Mouse (Mus musculus) stomach, embryonic 14.5 days (tissue): Measurements from ENCODE around the gene Slc25a27. TPM values are rescaled to one million over a fixed set of nuclear protein-coding genes. Genes with fewer than 3 reads are reported as not detected.

ENCODE experiments used
- ATAC-seq: fragments of 200-750 bp; cut with Nextera tagmentation; 2 replicates; pipeline ENCODE4 v1.8.0; 2017; ENCODE audit warnings: low read depth, moderate TSS enrichment; ENCODE audit not compliant: insufficient number of reproducible peaks, insufficient read depth, low FRiP score
- H3K27ac ChIP-seq: fragments of 300-500 bp; sonication (generic); 2 replicates; pipeline ENCODE4 v1.5.1; 2014; ENCODE audit warnings: mild to moderate bottlenecking, low read length, moderate library complexity, mixed read lengths
- H3K27me3 ChIP-seq: fragments of 300-500 bp; sonication (generic); 2 replicates; pipeline ENCODE4 v1.6.1; 2014; ENCODE audit warnings: low read length, control low read depth, mixed read lengths; ENCODE audit not compliant: control insufficient read depth, insufficient read depth
- H3K36me3 ChIP-seq: fragments of 300-500 bp; sonication (generic); 2 replicates; pipeline ENCODE4 v1.6.1; 2014; ENCODE audit warnings: mild to moderate bottlenecking, control low read depth, low read length, moderate library complexity, mixed read lengths; ENCODE audit not compliant: control insufficient read depth, insufficient read depth
- H3K4me1 ChIP-seq: fragments of 300-500 bp; sonication (generic); 2 replicates; pipeline ENCODE4 v1.6.1; 2014; ENCODE audit warnings: low read length, control low read depth, mixed read lengths; ENCODE audit not compliant: control insufficient read depth, insufficient read depth
- H3K4me2 ChIP-seq: fragments of 300-500 bp; sonication (generic); replicated peaks from 2 replicates; pipeline ENCODE4 v1.6.1; 2014; ENCODE audit warnings: low read depth, low read length, control low read depth
- H3K4me3 ChIP-seq: fragments of 300-500 bp; sonication (generic); 2 replicates; pipeline ENCODE4 v1.5.1; 2014; ENCODE audit warnings: low read depth, low read length, control low read depth
- H3K9ac ChIP-seq: fragments of 300-500 bp; sonication (generic); replicated peaks from 2 replicates; pipeline ENCODE4 v1.6.1; 2014; ENCODE audit warnings: low read depth, mild to moderate bottlenecking, control low read depth, low read length, moderate library complexity, mixed read lengths
- H3K9me3 ChIP-seq: fragments of 300-500 bp; sonication (generic); 2 replicates; pipeline ENCODE4 v1.6.1; 2016; ENCODE audit warnings: low read depth, low read length, control low read depth; ENCODE audit not compliant: control insufficient read depth
- WGBS: fragments of 180-500 bp; shearing (Covaris S2); extraction: QIAGEN DNeasy Blood & Tissue Kit; methylation state at CpG from one replicate; pipeline ENCODE4 v1.1.7; 2014; 5-methylcytosine and 5-hydroxymethylcytosine counted together
- polyA plus RNA-seq: library from polyadenylated mRNA; unstranded; fragments of >200 nt; fragmentation: Nextera tagmentation; extraction: Ambion mirVana; gene quantifications from 2 replicates; pipeline ENCODE4 v1.2.1, GENCODE M21; 2014

The Slc25a27 gene
- polyA plus RNA-seq, 1 experiment from 2014 or later: 17.9 TPM

DNA sequence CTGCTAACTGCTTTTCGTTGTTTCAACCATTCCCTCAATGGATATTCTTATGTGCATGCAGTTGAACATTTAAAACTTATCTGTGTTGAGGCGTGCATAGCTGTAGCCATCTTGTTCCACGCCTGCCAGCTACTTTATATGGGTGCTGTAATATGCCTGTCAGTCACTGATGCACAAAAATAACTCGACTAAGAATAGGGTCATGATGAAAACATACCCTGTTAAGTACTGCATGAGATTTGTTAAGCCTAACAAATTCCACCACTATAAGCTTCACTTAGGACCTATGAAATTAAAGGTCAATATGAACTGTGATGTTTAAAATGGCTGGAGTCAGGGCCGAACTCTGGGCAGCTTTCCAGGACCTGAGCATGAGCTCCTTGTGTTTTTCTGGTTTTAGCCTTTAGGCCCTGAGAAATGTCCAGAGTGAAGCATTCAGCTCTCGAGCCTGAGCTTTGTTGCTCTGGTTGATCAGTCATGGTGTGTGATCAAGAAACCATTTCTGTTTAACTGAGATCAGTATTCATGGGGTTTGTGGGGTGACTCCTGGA is 2.2 kb upstream of the Slc25a27 start:
- Histone ChIP-seq H3K4me2 (peak overlapping the region; percentile 45), H3K9me3 (no peaks in the 10 kb centered on the region), H3K4me3 (peak overlapping the region; percentile 79; the same call in 1 of the 2 replicates), H3K4me1 (peaks cover 12% of the 10 kb centered on the region; the same call in 1 of the 2 replicates), H3K36me3 (no peaks in the 10 kb centered on the region), H3K27ac (peak overlapping the region; percentile 12; the same call in 1 of the 2 replicates), H3K9ac (no peak overlapping the region), H3K27me3 (no peaks in the 10 kb centered on the region)
- ATAC-seq: no peak
- WGBS: 64% methylated on average over 6 of the region's 6 CpGs

DNA sequence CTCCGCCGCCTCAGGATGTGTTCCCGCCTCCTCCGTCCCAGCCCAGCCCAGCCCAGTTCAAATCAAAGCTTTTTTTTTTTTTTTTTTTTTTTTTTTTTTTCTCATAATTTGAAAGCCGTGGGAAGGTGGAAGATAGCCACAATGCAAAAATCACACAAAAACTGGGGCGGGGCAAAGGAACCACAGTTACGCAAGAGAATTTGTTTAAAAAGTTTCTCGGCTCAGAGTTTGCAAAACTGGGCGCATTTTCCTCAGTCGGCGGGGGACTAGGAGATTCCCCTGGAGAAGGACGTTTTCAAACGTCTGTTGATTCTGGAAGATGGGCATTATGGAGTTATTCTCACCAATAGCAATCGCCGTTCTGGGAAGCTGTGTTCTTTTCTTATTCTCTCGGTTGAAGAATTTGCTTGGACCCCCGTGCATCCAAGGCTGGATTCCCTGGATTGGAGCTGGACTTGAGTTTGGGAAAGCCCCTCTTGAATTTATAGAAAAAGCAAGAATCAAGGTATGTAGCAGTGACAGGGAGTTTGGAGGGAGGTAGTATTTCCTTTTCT is 353 bp upstream of the Slc25a27 start, which contains the start of gene Cyp39a1:
Gene Cyp39a1 (plus strand): TSS at position 136 of the 554 bp plus-strand sequence.
- Histone ChIP-seq H3K4me1 (peaks cover 12% of the 10 kb centered on the region; the same call in 1 of the 2 replicates), H3K4me2 (peak within 1 kb of the TSS; percentile 88), H3K27ac (no peak within 1 kb of the TSS; the same call in 1 of the 2 replicates), H3K4me3 (peak within 1 kb of the TSS; percentile 79), H3K27me3 (no peaks in the 10 kb centered on the region), H3K9me3 (no peaks in the 10 kb centered on the region), H3K36me3 (no peaks in the 10 kb centered on the region), H3K9ac (peak within 1 kb of the TSS; percentile 60)
- WGBS: 0% methylated on average over 17 of the region's 17 CpGs
- ATAC-seq: no peak

DNA sequence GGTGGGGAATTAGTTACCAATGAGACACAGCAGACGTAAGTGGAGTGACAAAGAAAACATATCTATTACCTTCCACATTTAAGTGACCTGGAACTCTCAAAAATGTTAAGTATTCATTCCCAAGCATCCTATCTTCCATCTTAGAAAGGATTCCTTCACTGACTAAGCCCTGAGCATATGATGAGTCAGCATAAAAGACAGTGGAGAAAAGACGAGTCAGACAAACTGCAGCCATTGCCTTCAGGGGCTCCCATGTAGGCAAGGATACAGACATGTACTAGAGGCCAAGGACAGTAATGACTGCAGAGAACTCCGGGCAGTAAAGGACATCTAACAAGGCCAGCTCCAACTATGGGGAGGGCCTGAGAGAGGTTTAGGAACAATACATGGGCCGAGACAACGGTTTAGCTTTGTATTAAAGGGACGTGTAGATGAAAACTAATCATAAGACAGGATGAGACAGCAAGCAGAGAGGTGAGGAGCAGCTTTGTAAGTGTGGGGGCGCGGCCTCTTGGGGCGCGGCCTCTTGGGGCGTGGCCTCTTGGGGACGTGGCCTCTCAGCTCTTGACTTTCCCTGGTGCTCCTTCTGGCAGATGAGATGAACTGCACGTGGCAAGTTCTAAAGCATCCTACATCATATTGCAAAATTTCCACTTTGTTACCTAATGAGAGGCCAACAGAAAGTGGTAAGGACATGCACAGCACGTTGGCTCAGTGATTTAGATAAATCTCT is 15.5 kb downstream of the Slc25a27 start:
- 64% methylated on average over 14 of the region's 14 CpGs for WGBS
- Histone ChIP-seq H3K27ac (no peak overlapping the region), H3K9me3 (no peaks in the 10 kb centered on the region), H3K36me3 (peaks cover 3% of the 10 kb centered on the region; the same call in 1 of the 2 replicates), H3K4me3 (no peak overlapping the region), H3K4me2 (no peak overlapping the region), H3K9ac (no peak overlapping the region), H3K4me1 (no peaks in the 10 kb centered on the region), H3K27me3 (no peaks in the 10 kb centered on the region)
- ATAC-seq: no peak

DNA sequence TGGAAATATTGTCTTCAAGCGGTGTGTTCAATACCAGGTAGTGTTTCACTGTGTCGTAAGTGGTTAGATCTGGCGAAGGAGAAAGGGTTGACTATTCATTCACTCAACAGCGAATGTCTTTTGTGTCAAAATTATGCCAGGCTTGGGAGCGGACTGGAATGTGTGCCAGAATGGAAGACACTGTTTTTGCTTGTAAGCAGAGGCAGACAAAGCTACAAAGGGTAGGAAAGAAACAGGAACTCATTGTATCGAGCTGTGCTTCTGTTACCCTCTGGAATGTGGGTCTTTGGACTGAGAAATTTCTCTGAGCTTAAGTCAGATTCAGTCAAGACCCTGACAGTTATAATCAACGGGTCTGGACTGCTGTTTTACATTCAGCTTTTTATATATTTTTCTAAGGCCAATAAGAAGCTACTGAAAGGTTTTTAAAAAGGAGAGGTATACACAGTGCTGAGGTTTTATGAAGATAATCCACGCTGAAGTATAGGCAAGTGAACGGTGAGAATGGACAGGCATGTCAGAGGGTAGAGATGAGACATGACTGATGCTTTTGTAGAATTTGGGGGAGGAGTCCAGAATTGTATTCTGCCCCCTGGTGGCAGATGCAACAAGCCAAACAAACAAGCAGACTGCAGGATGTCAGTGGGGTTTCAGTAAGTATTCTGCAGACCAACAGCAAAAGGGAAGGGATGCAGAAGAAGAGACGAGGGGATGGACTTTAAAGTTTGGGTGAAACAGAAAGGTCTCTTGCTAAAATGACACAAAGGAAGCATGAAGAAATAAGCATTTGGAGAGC is 17.2 kb downstream of the Slc25a27 start:
- WGBS: 84% methylated on average over 10 of the region's 10 CpGs
- H3K27me3 ChIP-seq: no peaks in the 10 kb centered on the region
- no peak overlapping the region for H3K4me3 ChIP-seq
- no peak overlapping the region for H3K27ac ChIP-seq
- no peak overlapping the region for H3K4me2 ChIP-seq
- no peaks in the 10 kb centered on the region for H3K9me3 ChIP-seq
- H3K4me1 ChIP-seq: no peaks in the 10 kb centered on the region
- ATAC-seq: no peak
- H3K9ac ChIP-seq: no peak overlapping the region
- H3K36me3 ChIP-seq: peaks cover 3% of the 10 kb centered on the region; the same call in 1 of the 2 replicates

DNA sequence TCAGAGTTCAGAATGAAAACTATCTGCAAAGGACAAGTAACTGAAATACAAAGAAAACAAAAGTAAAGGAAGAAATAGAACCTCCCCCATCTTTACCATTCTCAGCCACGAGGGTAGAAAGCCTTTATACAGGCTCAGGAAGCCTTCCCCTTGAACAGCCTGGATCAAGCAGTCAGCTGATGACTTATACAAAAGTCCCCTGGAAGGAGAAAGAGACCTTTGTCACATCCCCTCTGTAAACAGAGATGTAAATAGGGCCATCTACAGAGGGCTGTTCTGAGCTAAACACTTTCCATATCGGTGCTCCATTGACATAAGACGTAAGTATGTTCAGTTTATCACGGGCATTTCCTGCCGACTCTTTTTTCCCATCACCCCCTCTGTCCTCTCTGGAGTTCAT is 20.1 kb downstream of the Slc25a27 start:
- no peak overlapping the region for H3K27ac ChIP-seq
- no peak overlapping the region for H3K9ac ChIP-seq
- H3K4me2 ChIP-seq: no peak overlapping the region
- no peak for ATAC-seq
- H3K36me3 ChIP-seq: no peaks in the 10 kb centered on the region
- H3K4me1 ChIP-seq: no peaks in the 10 kb centered on the region
- H3K4me3 ChIP-seq: no peak overlapping the region
- no peaks in the 10 kb centered on the region for H3K27me3 ChIP-seq
- H3K9me3 ChIP-seq: no peaks in the 10 kb centered on the region
- WGBS: 67% methylated on average over 5 of the region's 5 CpGs

DNA sequence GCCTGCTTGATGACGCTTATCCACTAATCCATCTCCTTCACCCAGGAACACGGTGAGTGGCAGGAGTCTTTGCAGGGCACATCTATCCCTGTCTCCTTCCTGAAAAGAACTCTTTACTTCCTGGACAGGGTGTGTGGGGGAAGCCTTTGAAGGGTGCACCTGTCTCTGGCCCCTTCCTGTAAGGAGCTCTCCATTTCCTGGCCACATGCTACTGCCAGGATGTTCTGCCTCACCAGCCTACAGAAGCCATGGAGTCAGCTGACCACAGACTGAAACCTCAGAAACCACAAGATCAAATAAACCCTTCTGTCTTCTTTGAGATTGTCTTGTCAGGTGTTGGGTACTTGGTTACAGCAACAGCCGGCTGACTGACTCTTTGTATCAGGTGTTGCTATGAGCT is 21.9 kb downstream of the Slc25a27 start:
- no peak overlapping the region for H3K4me2 ChIP-seq
- WGBS: 87% methylated on average over 3 of the region's 3 CpGs

DNA sequence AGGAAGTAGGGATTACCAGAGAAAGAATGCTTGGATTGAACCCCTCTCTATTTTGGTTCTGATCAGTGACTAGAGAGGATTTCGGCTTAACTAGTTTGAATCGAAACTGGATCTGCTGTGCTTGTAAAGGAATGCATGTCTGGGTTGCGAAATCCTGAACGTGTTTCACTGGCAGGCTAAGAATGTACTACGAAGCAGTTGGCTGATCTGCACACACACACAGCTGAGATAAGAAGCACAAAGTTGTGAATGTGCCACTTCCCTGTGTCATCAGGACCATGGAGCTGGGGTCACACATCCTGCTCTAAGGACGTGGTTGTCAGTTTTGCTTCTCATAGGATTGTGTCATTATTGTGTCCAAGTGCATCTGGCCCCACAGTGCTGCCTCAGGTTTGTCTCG is 22.6 kb downstream of the Slc25a27 start:
- H3K27me3 ChIP-seq: no peaks in the 10 kb centered on the region
- H3K27ac ChIP-seq: no peak overlapping the region
- ATAC-seq: no peak
- H3K36me3 ChIP-seq: no peaks in the 10 kb centered on the region
- no peaks in the 10 kb centered on the region for H3K9me3 ChIP-seq
- no peak overlapping the region for H3K4me3 ChIP-seq
- WGBS: 77% methylated on average over 7 of the region's 7 CpGs
- no peak overlapping the region for H3K4me2 ChIP-seq
- H3K4me1 ChIP-seq: no peaks in the 10 kb centered on the region
- H3K9ac ChIP-seq: no peak overlapping the region

More for the DNA sequence above, 21.9 kb downstream of the Slc25a27 start:
- ATAC-seq: no peak
- Histone ChIP-seq H3K9me3 (no peaks in the 10 kb centered on the region), H3K9ac (no peak overlapping the region), H3K4me3 (no peak overlapping the region), H3K36me3 (no peaks in the 10 kb centered on the region), H3K27me3 (no peaks in the 10 kb centered on the region), H3K27ac (no peak overlapping the region), H3K4me1 (no peaks in the 10 kb centered on the region)

DNA sequence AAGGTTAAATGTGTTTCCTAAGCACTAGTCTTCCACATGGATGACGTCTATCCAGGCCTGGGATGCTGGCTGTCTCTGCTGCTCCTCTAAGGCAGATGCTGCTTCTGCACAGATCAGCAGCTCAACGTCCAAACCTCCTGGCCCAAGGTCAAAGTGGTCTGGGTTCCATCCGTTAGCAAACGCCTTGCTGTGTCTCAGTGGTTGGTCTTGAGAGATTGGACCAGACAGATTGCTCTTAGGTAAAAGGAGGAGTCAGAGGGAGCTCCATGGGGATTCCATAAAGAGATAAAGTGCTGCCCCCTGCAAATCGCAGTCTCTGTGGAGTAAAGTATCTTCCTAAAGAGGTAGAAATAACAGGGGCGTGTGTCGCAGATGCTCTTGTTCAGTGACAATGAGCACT is 23.8 kb downstream of the Slc25a27 start:
- Histone ChIP-seq H3K4me2 (no peak overlapping the region), H3K9me3 (no peaks in the 10 kb centered on the region), H3K27ac (no peak overlapping the region), H3K27me3 (no peaks in the 10 kb centered on the region), H3K4me3 (no peak overlapping the region), H3K36me3 (no peaks in the 10 kb centered on the region), H3K9ac (no peak overlapping the region), H3K4me1 (no peaks in the 10 kb centered on the region)
- ATAC-seq: no peak
- 73% methylated on average over 7 of the region's 7 CpGs for WGBS
